Mouse (Mus musculus): Measurements from ENCODE around the gene Rps6kb2. TPM values are rescaled to one million over a fixed set of nuclear protein-coding genes. Genes with fewer than 3 reads are reported as not detected.
"Not testable (repeated sequence)": the region's sequence is repeated elsewhere in the genome, so short reads cannot be mapped to it uniquely, and the experiment has no call there.

The Rps6kb2 gene
- polyA plus RNA-seq, 1 experiment, result 35.9 TPM

DNA sequence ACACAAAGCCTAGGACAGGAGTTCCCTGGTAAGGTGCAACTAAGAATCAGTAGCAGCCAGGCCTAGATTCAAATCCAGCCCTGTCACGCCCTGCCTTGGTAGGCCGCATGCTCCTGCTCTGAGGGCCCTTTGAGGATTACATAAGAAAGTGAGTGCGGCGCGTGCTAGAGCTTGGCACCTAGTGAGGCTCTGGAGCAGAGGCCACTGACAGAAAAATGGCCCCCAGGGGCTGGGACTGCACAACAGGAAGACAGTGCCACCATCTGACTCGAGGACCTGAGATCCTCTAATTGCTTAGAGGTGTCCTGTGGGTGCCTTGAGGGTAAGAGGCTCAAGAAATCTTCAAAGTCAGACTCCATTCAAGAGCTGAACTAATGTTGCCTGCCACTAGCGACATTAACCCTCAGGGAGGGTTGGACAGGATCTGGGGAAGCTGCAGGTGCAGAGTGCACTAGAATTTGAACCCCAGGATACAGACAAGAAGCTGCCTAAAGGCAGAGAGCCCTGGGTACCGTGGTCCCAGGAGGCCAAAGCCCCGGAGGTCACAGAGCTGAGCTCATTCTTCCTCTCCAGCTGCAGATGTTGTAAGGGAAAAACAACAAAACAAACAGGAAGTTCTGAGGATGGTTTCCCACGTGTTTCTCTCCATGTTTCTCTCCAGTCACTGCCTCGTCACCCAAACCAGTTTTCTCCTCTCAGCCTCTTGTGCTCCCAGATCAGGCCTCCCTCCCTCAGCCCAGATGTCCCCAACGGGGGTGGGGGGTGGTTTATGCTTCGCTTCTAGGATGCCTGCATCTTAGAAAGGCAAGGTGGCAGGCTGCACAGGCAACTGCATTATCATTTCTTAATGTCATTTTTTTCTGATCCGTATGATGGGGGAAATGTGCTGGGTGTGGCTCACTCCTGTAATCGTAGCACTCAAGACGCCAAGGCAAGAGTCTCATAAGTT, 18.3 kb downstream of the Rps6kb2 start:
- H3K4me1 ChIP-seq (ENCODE audit: control insufficient read depth, insufficient read depth, low read length), result no peaks in the 10 kb centered on the region
- H3K4me3 ChIP-seq (ENCODE audit: insufficient read depth, low read length), result no peak overlapping the region
- H3K27ac ChIP-seq (ENCODE audit: insufficient read depth, low read length), result no peak overlapping the region
- TF ChIP-seq POLR2A (IDR thresholded peaks at IDR 0.05; ENCODE audit: low read depth, low read length), result no peak
- TF ChIP-seq CTCF (IDR thresholded peaks at IDR 0.05; ENCODE audit: borderline replicate concordance, insufficient read depth, low read length), result no peak

DNA sequence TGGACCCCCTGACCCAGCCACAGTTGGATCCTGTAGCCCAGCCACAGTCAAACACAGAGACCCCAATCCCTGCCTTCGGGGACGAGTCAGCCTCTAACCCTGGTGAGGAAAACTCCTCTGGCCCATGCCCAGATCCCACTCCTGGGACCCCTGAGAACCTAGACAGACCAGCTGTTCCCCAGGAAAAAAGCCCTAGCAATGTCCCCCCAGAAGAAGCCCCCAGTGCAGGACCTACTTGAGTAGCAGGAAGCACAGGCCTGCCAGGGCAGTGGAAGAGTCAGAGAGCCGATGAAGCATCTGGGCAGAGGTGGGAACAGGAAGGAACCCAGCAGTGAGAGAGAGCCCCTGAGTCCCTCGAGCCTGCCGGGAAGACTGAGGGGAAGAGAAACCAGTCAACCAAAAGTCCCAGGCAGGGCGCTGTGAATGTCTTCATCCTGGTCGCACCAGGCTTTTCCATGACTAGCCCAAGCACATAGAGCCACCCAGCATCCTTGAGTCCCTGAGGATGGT, 19.3 kb downstream of the Rps6kb2 start, which contains the start of gene Cabp4:
Gene Cabp4, minus strand, starts transcription at position 275 of the 510 bp plus-strand sequence.
- TF ChIP-seq POLR2A (IDR thresholded peaks at IDR 0.05; ENCODE audit: low read depth, low read length) (no peak), CTCF (IDR thresholded peaks at IDR 0.05; ENCODE audit: borderline replicate concordance, insufficient read depth, low read length) (no peak)
- Histone ChIP-seq H3K4me3 (ENCODE audit: insufficient read depth, low read length) (no peak within 1 kb of the TSS), H3K27ac (ENCODE audit: insufficient read depth, low read length) (no peak within 1 kb of the TSS), H3K4me1 (ENCODE audit: control insufficient read depth, insufficient read depth, low read length) (no peaks in the 10 kb centered on the region)

DNA sequence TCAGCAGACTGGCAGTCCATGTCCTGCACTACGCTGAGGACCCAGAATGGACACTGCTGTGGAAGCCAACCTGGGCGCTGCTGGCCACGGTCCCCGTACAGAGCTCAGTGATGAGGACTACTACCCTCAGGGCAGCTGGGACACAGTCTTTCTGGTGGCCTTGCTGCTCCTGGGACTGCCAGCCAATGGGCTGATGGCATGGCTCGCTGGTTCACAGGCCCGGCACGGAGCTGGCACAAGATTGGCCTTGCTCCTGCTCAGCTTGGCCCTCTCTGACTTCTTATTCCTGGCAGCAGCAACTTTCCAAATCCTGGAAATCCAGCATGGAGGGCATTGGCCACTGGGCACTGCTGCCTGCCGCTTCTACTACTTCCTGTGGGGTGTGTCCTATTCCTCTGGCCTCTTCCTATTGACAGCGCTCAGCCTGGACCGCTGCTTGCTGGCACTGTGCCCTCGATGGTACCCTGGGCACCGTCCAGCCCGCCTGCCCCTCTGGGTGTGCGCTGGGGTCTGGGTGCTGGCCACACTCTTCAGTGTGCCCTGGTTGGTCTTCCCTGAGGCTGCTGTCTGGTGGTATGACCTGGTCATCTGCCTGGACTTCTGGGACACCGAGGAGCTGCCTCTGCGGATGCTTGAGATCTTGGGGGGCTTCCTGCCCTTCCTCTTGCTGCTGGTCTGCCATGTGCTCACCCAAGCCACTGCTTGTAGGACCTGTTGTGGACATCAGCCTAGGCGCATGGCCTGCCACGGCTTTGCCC, 20.6 kb downstream of the Rps6kb2 start:
- TF ChIP-seq POLR2A (IDR thresholded peaks at IDR 0.05; ENCODE audit: low read depth, low read length) (no peak), CTCF (IDR thresholded peaks at IDR 0.05; ENCODE audit: borderline replicate concordance, insufficient read depth, low read length) (no peak)
- H3K27ac ChIP-seq (ENCODE audit: insufficient read depth, low read length), result no peak overlapping the region
- no peaks in the 10 kb centered on the region for H3K4me1 ChIP-seq (ENCODE audit: control insufficient read depth, insufficient read depth, low read length)
- H3K4me3 ChIP-seq (ENCODE audit: insufficient read depth, low read length), result no peak overlapping the region

DNA sequence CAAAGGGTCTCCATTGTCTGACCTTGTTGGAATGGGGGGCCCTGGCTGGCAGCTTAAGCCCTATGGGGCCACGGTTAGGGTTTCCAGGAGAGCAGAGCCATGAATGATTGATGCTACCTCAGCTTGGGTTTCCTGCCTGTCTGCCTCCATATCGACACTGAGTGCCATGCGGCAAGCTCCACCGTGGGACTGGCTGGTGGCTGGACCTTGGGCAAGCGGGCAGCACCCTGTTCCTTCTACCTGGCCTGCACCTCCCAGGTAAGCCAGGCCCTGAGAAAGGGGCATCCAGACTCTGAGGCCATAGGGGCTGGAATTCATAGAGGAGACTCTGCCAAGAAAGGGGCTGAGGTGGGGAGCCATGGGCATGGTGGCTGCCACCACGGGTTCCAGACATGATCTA, 23.0 kb downstream of the Rps6kb2 start:
- no peak overlapping the region for H3K4me3 ChIP-seq (ENCODE audit: insufficient read depth, low read length)
- H3K4me1 ChIP-seq (ENCODE audit: control insufficient read depth, insufficient read depth, low read length), result no peaks in the 10 kb centered on the region
- no peak for TF ChIP-seq POLR2A (IDR thresholded peaks at IDR 0.05; ENCODE audit: low read depth, low read length)
- no peak for TF ChIP-seq CTCF (IDR thresholded peaks at IDR 0.05; ENCODE audit: borderline replicate concordance, insufficient read depth, low read length)
- H3K27ac ChIP-seq (ENCODE audit: insufficient read depth, low read length), result no peak overlapping the region

DNA sequence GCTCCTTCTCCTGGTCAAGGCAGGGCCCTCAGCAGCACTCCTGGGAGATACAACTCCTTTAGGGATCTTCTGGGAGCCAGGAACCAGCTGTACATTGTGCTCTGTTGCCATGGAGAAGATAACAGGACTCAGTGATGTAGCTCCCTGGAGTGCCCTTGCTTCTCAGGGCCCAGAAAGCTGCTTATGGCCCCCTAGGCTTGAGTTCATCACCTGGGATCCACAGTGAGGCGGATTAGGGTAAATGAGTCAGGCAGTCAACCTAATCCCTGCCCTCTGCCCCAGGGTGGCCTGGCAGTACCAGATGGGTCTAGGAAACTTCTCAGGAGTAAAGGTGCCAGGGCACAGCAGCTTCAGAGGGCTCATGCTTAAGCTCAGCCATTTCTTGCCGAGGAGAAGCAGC, 23.7 kb downstream of the Rps6kb2 start, which contains the start of gene Gpr152:
Gene Gpr152, plus strand, starts transcription at position 342 of the 400 bp plus-strand sequence.
- no peak within 1 kb of the TSS for H3K27ac ChIP-seq (ENCODE audit: insufficient read depth, low read length)
- TF ChIP-seq POLR2A (IDR thresholded peaks at IDR 0.05; ENCODE audit: low read depth, low read length), result no peak
- TF ChIP-seq CTCF (IDR thresholded peaks at IDR 0.05; ENCODE audit: borderline replicate concordance, insufficient read depth, low read length), result no peak

DNA sequence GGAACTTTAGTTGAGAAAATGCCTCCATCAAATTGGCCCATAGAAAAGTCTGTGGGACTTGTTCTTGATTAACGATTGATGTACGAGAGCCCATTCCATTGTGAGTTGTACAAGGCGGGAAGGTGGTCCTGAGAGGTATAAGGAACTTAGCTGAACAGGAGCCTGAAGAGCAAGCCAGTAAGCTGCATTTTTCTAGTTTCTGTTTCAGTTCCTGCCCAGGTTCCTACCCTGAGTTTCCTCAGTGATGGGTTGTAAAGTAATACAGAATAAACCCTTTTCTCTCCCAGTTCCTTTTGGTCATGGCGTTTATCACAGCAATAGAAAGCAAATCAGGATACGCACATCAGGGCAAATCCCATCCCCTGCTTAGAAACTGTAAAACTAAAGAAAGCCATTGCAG, 25.2 kb downstream of the Rps6kb2 start:
- no peak overlapping the region for H3K4me3 ChIP-seq (ENCODE audit: insufficient read depth, low read length)
- no peak for TF ChIP-seq POLR2A (IDR thresholded peaks at IDR 0.05; ENCODE audit: low read depth, low read length)
- no peak for TF ChIP-seq CTCF (IDR thresholded peaks at IDR 0.05; ENCODE audit: borderline replicate concordance, insufficient read depth, low read length)
- H3K4me1 ChIP-seq (ENCODE audit: control insufficient read depth, insufficient read depth, low read length), result peaks cover 2% of the 10 kb centered on the region; the same call in 1 of the 2 replicates
- H3K27ac ChIP-seq (ENCODE audit: insufficient read depth, low read length), result no peak overlapping the region

More for the DNA sequence above, 23.7 kb downstream of the Rps6kb2 start, which contains the start of gene Gpr152:
- Histone ChIP-seq H3K4me3 (ENCODE audit: insufficient read depth, low read length) (no peak within 1 kb of the TSS), H3K4me1 (ENCODE audit: control insufficient read depth, insufficient read depth, low read length) (peaks cover 2% of the 10 kb centered on the region; the same call in 1 of the 2 replicates)

DNA sequence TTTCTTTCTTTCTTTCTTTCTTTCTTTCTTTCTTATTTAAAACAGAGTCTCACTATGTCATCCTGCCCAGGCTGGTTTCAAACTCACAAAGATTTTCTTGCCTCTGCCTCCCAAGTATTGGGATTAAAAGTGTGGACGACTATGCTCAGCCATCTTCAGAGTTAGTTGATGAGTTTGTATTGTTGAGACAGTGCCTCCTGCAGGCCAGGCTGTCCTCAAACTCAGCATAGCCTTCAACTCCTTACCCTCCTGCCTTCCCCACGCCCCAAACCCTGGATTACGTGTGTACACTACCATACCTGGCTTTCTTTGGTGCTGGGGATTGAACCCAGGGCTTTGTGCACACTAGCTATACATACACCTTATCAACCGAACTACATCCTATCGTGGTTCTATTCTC, 26.7 kb downstream of the Rps6kb2 start:
- no peak overlapping the region for H3K27ac ChIP-seq (ENCODE audit: insufficient read depth, low read length)
- no peak overlapping the region for H3K4me3 ChIP-seq (ENCODE audit: insufficient read depth, low read length)
- H3K4me1 ChIP-seq (ENCODE audit: control insufficient read depth, insufficient read depth, low read length), result peaks cover 2% of the 10 kb centered on the region; the same call in 1 of the 2 replicates
- TF ChIP-seq CTCF (IDR thresholded peaks at IDR 0.05; ENCODE audit: borderline replicate concordance, insufficient read depth, low read length) (no peak), POLR2A (IDR thresholded peaks at IDR 0.05; ENCODE audit: low read depth, low read length) (no peak)

DNA sequence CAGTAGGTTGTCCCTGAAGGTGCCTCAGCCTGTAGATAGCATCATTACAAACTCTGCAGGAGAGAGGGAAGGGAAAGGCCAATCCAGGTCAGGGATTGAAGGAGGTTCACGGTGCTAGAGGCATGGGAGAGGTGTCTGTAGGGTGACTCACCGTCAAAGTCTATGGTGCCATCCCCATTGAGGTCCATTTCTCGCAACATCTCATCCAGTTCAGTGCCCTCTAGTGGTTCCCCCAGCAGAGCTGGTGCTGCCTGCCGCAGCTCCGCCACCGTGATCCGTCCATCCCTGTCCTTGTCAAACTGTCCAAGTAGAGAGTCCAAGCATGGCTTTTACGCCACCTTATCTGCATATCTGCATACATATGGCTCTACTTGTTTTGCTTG, 27.2 kb downstream of the Rps6kb2 start:
- H3K4me1 ChIP-seq (ENCODE audit: control insufficient read depth, insufficient read depth, low read length); H3K4me3 ChIP-seq (ENCODE audit: insufficient read depth, low read length); H3K27ac ChIP-seq (ENCODE audit: insufficient read depth, low read length): not testable (repeated sequence)

DNA sequence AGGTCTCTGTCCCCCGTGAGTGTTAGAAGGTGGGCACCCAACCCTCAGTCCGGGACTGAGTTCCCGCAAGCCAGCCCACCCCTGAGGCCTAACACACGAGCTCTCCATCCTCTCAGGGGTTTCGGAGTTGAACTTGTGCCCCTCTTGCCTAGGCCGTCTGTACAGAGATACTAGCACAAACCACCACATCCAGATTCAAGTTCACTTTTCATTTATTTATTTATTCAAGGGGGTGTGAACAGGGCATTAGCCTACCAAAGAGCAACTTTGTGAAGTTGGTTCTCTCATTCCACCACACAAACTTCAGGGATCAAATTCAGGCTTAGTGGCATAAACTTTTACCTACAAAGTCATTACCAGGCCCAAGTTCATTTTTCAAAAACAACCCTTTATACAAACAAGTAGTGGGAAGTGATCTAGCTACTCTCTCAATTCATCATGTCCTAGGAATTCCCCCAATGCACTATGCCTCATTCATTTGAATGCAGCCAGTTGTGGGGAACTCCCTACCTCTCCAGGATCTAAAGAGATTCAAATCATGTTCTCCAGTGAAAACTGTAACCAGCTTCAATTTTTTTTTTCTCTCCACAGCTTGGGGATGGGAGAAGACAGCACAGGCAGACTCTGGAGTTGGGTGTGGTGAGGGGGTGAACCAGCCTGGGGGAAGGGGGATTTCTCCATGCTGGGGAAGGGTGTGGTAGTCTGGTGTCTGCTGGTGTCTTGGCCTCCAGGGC, 27.8 kb downstream of the Rps6kb2 start:
- not testable (repeated sequence) for H3K4me3 ChIP-seq (ENCODE audit: insufficient read depth, low read length); H3K4me1 ChIP-seq (ENCODE audit: control insufficient read depth, insufficient read depth, low read length)
- peak overlapping the region; percentile 16; the same call in 1 of the 2 replicates for H3K27ac ChIP-seq (ENCODE audit: insufficient read depth, low read length)
